Mouse (Mus musculus): ENCODE data around the gene Cd79a. TPM values are rescaled to one million over a fixed set of nuclear protein-coding genes. Genes with fewer than 3 reads are reported as not detected.
A peak's percentile ranks its signal among the peaks of the same experiment; 100 is the strongest.

Gene Cd79a
- total RNA-seq, 2 experiments from 2014 or later: 0.37 to 0.38 TPM

DNA sequence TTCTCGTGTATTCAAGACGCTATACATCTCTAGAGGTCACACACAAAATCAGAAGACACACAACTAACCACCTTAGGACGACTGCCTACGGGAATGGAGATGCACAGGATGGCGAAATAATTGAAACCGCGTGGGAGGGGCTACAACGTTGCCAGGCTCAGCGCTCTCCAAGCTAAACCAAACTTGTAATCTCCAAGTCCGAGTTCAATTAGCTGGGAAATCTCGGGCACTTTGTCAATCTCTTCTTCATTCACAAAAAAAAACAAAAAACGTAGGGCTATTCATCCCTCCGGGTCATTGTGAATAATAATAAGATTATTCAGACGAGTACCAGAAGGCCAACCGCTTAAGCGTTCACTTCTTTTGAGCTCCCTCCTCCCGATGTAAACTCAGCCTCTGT is 28.1 kb upstream of the Cd79a start:
- TF ChIP-seq CTCF (IDR thresholded peaks at IDR 0.05): no peak
- intact Hi-C loops (cut with DNase I): no loop called here
- Histone ChIP-seq H3K4me3 (no peak overlapping the region), H3K27ac (no peak overlapping the region)
- no peak for DNase-seq (ENCODE audit: extremely low spot score in 1 of 2, low spot score in 2 of 2)

DNA sequence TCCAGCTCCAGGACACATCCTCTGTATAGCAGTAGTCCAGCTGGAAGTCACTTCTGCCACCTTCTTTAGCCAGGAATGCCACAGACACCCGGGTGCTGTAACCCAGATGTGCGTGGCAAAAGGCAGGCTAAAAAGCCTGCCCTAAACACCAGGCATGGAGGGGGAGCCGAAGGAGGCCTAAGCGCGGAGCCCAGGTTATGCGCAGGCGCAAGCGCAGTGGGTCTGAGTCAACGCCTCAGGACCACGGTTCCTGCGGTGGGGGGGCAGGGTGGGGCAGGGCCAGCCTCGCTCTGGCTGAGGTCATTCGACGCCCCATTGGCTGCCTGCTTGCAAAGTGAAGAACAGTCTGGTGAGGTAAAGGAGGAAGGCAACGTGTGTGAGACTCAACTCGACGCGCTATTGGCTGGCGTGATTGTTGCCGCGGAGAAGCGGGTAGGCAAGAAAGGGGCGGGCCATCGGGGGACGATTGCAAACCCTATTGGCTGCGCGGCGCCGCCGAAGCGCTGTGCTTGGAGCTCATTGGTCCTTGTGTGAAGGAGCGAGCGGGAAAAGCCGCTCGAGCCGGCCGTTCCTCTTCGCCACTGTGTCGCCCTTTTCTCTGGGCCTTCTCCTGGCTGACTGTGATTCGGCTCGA is 27.5 kb upstream of the Cd79a start, which contains the start of the genes Lypd4 and Dmrtc2:
TSS of gene Lypd4 (minus strand) at position 410 of the 634 bp plus-strand sequence.
TSS of gene Dmrtc2 (plus strand) at position 526 of the 634 bp plus-strand sequence.
- DNase-seq (ENCODE audit: extremely low spot score in 1 of 2, low spot score in 2 of 2): no peak
- no peak for TF ChIP-seq CTCF (IDR thresholded peaks at IDR 0.05)
- Histone ChIP-seq H3K27ac (no peak within 1 kb of the TSS), H3K4me3 (no peak within 1 kb of the TSS)
- intact Hi-C loops (cut with DNase I): no loop called here

DNA sequence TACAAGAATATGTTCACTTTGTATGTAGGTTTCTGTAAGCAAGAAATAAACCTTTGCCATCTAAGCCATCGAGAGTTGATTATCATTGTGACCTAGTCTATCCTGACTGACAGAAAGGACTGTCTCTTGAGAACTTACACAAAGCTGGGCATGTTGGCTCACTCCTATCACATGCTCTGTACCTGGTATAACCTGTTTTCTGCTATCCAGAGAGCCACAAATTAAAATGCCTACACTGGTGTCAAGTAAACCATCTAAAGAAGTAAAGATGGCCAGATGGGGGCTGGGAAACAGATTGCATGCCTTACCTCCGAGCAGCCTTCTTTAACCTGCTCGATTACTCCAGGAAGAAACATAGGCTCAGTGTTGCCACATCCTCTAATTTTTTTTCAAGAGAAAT is 19.6 kb upstream of the Cd79a start:
- intact Hi-C loops (cut with DNase I): no loop called here
- Histone ChIP-seq H3K4me3 (no peak overlapping the region), H3K27ac (no peak overlapping the region)
- no peak for DNase-seq (ENCODE audit: extremely low spot score in 1 of 2, low spot score in 2 of 2)
- TF ChIP-seq CTCF (IDR thresholded peaks at IDR 0.05): no peak

DNA sequence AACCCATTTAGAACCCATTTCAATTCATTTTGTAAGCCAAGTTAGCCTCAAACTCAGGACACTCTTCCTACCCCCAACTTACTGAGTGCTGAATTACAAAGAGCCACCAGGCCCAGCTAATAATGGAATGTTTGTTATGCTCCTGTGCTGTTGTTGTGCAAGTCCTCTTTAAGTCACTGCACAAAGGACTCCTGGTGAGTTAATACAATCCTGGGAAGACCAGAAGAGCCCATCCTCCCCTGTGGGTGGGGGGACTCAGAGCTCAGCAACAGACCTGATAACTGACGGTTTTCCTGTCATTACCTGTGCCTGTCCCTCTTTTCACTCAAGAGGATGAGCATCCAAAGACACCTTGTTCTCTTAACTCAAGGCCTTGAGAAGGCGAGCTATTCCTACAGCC is 17.6 kb upstream of the Cd79a start:
- Histone ChIP-seq H3K27ac (no peak overlapping the region), H3K4me3 (no peak overlapping the region)
- intact Hi-C loops (cut with DNase I): loop anchor here (5.0 to 10.0 kb wide), 2 partner anchors 195 to 282 kb away; partner anchors contain the start of genes Grik5 and Zfp574
- no peak for TF ChIP-seq CTCF (IDR thresholded peaks at IDR 0.05)
- no peak for DNase-seq (ENCODE audit: extremely low spot score in 1 of 2, low spot score in 2 of 2)

DNA sequence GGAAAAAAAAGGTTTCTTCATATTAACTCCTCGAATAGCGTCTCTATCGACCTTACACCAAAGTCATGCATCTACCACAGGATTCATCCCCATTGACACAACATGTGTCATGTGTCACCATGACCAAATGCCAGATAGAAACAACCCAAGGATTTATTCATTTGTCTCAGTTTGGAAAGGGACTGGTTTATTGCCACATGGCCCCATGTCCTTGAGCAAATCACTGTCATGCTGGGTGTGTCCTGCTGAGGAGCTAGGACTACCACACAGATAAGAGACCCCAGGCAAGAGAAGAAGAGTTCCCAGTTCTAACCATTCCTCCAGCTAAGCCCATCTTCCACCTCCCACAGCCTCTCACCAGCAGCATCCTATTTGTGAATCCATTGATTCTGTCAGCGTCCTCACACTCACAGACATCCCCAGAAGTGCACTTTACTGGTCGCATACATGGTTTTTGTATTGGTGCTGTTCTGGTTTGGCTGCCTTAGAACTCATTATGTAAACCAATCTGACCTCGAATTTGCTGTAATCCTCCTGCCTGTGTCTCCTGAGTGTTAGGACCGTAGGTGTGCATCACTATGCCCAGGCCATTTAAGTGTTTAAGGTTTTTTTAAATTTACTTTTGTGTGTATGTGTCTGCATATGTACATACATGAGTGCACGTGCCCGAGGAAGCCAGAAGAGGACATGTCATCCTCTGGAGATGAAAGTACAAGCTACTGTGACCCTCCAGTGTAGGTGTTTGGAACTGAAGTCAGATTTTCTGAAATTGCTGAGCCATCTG is 14.6 kb upstream of the Cd79a start:
- no peak for TF ChIP-seq CTCF (IDR thresholded peaks at IDR 0.05)
- intact Hi-C loops (cut with DNase I): loop anchor here (1.0 to 10.0 kb wide), 4 partner anchors 34 to 285 kb away; partner anchors contain the start of genes Grik5 and Zfp574
- no peak for DNase-seq (ENCODE audit: extremely low spot score in 1 of 2, low spot score in 2 of 2)
- H3K4me3 ChIP-seq: no peak overlapping the region
- no peak overlapping the region for H3K27ac ChIP-seq

DNA sequence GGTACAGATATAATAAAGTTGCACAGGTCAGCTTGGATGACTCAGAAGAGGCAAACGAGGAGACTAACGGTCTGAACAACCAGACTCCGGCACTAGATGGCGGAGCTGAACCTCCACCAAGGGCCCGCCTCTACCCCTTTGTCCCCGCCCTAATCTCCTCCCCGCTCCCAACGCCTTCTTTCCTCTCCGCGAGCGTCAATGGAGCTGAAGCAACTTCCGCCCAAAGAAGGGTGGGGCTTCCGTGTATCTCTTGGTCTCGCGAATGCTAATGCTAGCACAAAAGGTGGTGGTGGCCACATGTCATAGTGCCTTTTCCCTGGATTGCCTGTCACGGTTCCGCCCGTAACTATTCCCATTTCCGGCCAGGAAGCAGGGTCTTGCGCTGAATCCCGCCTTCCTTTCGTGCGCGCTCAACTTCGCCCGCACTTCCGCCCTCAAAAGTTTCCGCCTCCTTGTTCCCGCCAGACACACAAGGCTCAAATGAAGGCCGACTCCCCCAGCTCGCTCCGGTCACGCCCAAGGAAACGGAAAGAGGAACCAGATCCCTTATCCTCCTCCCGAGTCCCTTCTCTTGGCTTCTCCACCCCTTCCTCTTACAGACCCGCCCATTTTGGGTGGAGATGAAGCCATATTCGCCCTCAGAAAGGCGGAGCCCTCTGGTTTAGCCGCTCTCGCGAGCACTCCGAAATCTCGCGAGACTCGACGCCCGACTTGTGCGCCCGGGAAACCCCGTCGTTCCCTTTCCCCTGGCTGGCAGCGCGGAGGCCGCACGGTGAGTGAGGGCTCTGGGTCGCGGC is 13.1 kb upstream of the Cd79a start, which contains the start of gene Rps19:
TSS of gene Rps19 (plus strand) at position 476 of the 797 bp plus-strand sequence.
- intact Hi-C loops (cut with DNase I): loop anchor here (1.0 to 10.0 kb wide), 6 partner anchors 20 to 287 kb away; partner anchors contain the start of genes Grik5, Rabac1 and Zfp574
- peak within 1 kb of the TSS; percentile 80 for H3K27ac ChIP-seq
- TF ChIP-seq CTCF (IDR thresholded peaks at IDR 0.05): peak; percentile 70
- peak; percentile 96 to 97 for DNase-seq (ENCODE audit: extremely low spot score in 1 of 2, low spot score in 2 of 2)
- peak within 1 kb of the TSS; percentile 78 for H3K4me3 ChIP-seq

DNA sequence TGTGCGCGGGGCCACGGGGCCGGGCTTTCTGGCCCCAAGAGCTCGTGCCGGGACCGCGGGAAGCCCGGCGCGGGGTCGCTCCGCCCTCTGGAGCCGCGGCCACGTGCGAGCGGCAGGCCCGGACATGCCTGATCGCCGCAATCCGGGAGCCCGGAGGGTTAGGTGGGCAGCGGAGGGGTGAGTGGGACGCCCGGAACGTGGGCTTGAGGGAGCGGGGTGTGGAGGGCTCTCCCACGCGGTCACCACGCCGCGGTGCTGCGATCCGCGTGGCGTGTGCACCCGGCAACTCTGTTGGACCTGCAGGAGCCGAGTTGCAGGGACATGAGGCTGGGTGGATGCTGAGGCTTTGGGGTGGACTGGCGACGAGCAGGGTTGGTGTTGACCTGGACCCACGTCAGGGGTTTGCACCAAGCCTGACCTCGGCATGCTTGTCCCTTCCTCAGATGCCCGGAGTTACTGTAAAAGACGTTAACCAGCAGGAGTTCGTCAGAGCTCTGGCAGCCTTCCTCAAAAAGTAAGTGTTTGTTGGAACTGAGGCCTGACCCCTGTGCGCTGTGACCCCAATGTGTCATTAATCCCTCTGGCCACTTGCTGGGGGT is 12.4 kb upstream of the Cd79a start:
- no peak for DNase-seq (ENCODE audit: extremely low spot score in 1 of 2, low spot score in 2 of 2)
- intact Hi-C loops (cut with DNase I): loop anchor here (1.0 to 10.0 kb wide), 4 partner anchors 20 to 287 kb away; partner anchors contain the start of genes Grik5, Rabac1 and Zfp574

DNA sequence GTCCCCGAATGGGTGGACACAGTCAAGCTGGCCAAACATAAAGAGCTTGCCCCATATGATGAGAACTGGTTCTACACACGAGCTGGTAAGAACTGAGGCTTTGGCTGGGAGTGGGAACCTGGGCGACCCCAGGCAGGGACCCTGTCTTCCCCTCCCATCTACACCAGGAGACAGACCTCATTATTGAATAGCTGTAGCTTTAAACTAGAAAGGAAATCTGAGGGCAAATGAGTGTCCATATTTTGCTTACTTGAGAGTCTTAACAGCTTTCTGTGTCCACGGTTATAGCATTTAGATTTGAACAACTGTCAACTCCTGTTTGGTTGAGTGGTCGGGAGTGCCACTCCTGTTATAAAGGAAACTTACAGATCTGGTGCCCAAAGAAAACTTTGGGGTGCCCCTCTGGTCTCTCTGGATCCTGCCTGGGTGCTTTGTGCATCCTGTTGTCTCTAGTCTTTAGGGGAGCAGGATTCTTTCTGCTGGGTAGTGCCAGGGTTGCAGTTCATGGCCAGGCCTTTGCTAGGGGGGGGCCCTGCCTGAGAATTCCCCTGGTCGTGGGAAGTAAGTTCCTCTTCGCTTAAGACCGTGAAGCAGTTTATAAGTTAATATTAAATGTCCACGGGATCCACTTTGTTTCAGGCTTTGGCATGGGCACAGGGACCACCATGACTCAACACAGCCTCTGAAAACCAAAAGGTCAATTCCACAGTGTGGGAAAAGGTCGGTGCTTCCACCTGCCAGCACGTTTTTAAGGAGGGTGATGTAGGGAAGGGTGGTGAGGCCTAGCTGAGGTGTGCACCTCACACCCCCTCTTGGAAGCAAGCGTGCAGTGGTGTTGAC is 11.5 kb upstream of the Cd79a start:
- H3K4me3 ChIP-seq: peak overlapping the region; percentile 78
- intact Hi-C loops (cut with DNase I): loop anchor here (10.0 kb wide), 1 partner anchor 189 kb away; the partner anchor contains the start of genes Grik5 and Zfp574
- no peak for DNase-seq (ENCODE audit: extremely low spot score in 1 of 2, low spot score in 2 of 2)
- no peak overlapping the region; the same call in 1 of the 2 replicates for H3K27ac ChIP-seq
- TF ChIP-seq CTCF (IDR thresholded peaks at IDR 0.05): no peak

More for the DNA sequence above, 12.4 kb upstream of the Cd79a start:
- Histone ChIP-seq H3K4me3 (peak overlapping the region; percentile 78), H3K27ac (peak overlapping the region; percentile 80)
- no peak for TF ChIP-seq CTCF (IDR thresholded peaks at IDR 0.05)

DNA sequence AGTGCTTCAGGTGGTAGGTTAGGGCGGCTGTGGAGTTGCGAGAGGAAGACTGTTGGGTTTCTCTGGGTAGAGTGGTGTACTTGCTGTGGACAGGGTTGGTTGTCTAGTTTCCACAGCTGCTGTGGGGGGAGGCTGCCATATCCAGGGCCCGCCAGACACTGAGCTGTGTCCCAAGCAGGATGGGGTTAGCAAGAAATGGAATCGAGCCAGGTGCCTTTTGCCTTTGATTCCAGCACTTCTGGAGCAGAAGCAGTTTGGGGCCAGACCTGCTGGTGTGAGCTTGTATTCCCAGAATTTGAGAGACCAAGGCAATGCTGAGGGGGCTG is 10.9 kb upstream of the Cd79a start:
- TF ChIP-seq CTCF (IDR thresholded peaks at IDR 0.05): no peak
- intact Hi-C loops (cut with DNase I): loop anchor here (10.0 kb wide), 1 partner anchor 189 kb away; the partner anchor contains the start of genes Grik5 and Zfp574
- DNase-seq (ENCODE audit: extremely low spot score in 1 of 2, low spot score in 2 of 2): no peak
- Histone ChIP-seq H3K27ac (no peak overlapping the region), H3K4me3 (no peak overlapping the region)

DNA sequence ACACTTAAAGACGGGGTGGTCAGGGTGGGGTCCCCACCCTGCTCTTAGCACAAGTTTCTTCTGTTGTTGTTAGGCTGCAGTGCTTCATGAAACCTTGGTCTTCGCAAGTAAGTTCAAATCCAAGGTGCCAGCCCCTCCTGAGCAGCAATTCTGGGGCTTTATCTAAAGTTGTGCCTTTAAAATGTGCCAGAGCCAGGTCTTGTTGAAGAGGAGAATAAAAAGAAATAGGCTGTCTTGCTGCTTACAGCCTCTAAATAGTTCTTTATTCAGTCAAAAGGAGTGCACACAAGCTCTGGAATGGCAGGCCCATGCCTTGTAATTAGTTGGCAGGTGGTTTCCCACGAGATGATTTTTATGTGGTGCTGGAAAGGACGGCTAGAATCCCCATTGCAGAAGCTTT is 10.1 kb upstream of the Cd79a start:
- H3K27ac ChIP-seq: no peak overlapping the region
- DNase-seq (ENCODE audit: extremely low spot score in 1 of 2, low spot score in 2 of 2): no peak
- H3K4me3 ChIP-seq: no peak overlapping the region
- intact Hi-C loops (cut with DNase I): loop anchor here (10.0 kb wide), 1 partner anchor 188 kb away; the partner anchor contains the start of genes Grik5 and Zfp574
- TF ChIP-seq CTCF (IDR thresholded peaks at IDR 0.05): no peak
